Mouse (Mus musculus) v-Abl transformed pro-B cells (cell line): Measurements from ENCODE around the gene Nmbr.

Source experiments
- in situ Hi-C, 2 experiments: fragments of 400-800 bp; cut with MboI; formaldehyde crosslinking; loops; one replicate each; pipeline ENCODE4 v1.15.1; 2025; ENCODE audit not compliant: unreplicated experiment in 2 of 2

Nmbr gene

GRCm38 (mm10) chr10:14705072-14706066, at the start of gene Nmbr, which contains the start of gene Vta1:
Nmbr (plus strand) TSS chr10:14705591.
Vta1 (minus strand) TSS chr10:14705560.
- in situ Hi-C loops, result loop anchor here (10.0 to 25.0 kb wide), 4 partner anchors 251 to 1693 kb away; partner anchors contain the start of genes Adat2 (in 1 of the 2), Pex3 (in 1 of the 2) and Sf3b5 (in 1 of the 2)

DNA sequence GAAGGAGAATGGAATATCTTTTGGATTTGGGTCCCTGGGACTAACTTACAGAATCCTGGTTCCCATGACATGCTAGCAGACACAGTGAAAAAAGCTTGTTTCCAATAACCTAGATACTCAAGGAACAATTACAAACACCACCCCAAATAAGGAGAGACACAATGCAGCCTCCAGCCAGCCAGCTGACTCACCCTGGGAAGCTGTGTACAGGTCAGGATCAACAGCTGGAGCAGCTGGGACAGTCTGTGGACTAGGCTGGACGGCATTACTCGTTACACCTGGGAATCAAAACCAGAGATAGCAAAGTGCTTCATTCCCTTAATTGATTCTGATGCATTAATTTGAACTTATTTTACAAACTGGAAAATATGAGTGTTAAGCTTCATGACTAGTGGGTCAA, 44.5 kb upstream of the Nmbr start:
- in situ Hi-C loops, result loop anchor here in 1 of 2 experiments (25.0 kb wide), 1 partner anchor 1249 kb away; no protein-coding TSS in a partner anchor

- in situ Hi-C loops, result loop anchor here in 1 of 2 experiments (25.0 kb wide), 1 partner anchor 1254 kb away; no protein-coding TSS in a partner anchor
Measured at GRCm38 (mm10) chr10:14666147-14666546, 39.2 kb upstream of the Nmbr start.

DNA sequence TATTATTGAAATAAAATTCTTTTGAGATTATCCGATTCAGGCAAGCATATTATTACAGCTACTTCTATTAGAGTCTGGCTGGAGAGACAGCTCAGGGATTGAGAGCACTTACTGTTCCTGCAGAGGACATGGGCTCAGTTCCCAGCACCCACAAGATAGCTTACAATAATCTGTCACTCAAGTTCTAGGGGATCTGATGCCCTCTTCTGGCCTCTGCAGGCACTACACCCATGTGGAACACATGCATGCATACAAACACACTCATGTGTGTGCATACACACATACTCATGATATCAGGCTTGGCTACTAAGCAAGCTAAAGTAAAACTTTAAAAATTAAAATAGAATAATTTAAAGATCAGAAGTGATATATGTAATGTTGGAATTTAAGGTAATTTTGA, 19.7 kb upstream of the Nmbr start:
- in situ Hi-C loops, result loop anchor here (25.0 kb wide), 2 partner anchors 1148 to 1498 kb away; partner anchors contain the start of genes Ltv1 (in 1 of the 2) and Zc2hc1b (in 1 of the 2)

DNA sequence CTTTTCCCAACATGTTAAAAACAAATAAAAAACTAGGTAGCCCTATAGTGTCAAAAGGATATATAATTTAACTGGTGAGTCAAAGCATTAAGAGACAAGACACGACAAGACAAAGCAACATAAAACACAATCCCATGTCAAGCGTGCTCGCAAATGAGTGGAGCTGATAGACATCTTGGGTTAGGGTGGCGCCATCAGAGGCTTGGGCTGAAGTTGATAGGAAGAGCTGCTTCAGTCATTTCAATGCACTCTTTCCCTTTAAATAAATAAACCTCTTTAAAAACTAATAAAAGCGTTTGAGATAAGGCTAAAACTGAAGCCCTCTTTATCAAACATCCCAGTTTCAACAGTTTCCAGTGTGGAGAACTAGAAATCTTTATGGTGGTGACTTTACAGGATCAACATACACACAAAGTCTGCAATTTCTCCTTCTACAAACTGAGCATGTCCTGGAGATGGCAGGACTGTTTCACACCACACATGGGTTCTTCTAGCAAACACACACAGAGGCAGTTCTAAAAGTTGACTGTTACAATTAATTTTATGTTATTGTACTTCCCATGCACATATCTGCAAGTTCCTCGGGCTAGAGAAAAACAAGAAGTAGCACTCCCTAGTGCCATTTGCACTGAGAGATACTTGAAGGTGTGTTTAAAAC, 16.5 kb upstream of the Nmbr start:
- in situ Hi-C loops, result loop anchor here (25.0 kb wide), 2 partner anchors 1152 to 1502 kb away; partner anchors contain the start of genes Ltv1 (in 1 of the 2) and Zc2hc1b (in 1 of the 2)

- in situ Hi-C loops, result loop anchor here (25.0 kb wide), 2 partner anchors 1153 to 1503 kb away; partner anchors contain the start of genes Ltv1 (in 1 of the 2) and Zc2hc1b (in 1 of the 2)
Measured at GRCm38 (mm10) chr10:14690349-14690748, 15.0 kb upstream of the Nmbr start.

DNA sequence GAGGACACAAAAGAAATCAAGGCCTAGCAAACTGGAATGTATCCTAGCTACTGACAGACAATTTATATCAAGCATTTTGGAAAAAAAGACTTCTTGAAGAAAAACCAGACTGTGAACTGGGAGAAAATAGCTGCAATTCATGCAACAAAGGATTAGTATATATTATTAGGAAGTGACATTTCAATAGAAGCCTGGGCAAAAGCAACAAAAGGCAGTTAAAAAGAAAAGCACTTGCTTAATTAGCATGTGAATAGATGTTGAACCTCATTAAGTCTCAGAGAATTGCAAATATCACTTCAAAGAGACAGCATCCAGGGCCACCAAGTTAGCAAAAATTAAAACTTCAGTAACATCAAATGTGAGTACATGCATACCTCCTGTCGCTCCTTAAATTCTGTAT, 2.2 kb upstream of the Nmbr start:
- in situ Hi-C loops, result loop anchor here (5.0 to 25.0 kb wide), 5 partner anchors 248 to 1691 kb away; partner anchors contain the start of genes Adat2 (in 1 of the 2), Pex3 (in 1 of the 2) and Sf3b5 (in 1 of the 2)

DNA sequence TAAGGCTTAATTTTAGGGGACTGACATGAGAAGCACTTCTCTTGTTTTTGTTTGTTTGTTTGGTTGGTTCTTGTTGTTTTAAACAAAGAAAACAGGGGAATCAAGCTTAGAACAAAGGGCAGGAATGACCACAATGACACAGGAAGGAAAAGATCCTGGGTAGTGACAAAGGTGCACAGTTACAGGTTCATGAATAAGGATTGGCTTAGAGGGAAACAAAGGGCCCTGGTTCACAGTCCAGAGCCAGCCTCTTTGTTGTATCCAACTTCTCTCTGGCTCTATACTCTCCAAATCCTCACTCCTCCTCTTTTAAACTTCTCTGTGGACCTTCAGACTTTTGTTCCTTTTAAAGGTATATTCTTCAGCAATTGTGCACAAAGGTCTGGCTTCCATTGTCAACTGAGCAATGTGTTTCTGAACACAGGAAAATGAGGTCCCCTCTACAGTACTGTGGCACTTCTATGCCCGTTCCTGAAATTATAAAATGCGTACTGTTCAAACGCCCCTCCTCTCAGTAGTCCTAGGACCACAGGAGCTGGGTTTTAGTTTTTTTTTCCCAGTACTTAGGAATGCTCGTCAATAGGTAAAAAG, 1.5 kb upstream of the Nmbr start:
- in situ Hi-C loops, result loop anchor here (5.0 to 25.0 kb wide), 5 partner anchors 249 to 1692 kb away; partner anchors contain the start of genes Adat2 (in 1 of the 2), Pex3 (in 1 of the 2) and Sf3b5 (in 1 of the 2)

- in situ Hi-C loops, result loop anchor here in 1 of 2 experiments (25.0 kb wide), 2 partner anchors 1281 to 1706 kb away; partner anchors contain the start of gene Sf3b5
Measured at GRCm38 (mm10) chr10:14718114-14718513, 12.7 kb downstream of the Nmbr start, which contains the start of gene Gje1. Gje1 (minus strand) TSS chr10:14718214.

DNA sequence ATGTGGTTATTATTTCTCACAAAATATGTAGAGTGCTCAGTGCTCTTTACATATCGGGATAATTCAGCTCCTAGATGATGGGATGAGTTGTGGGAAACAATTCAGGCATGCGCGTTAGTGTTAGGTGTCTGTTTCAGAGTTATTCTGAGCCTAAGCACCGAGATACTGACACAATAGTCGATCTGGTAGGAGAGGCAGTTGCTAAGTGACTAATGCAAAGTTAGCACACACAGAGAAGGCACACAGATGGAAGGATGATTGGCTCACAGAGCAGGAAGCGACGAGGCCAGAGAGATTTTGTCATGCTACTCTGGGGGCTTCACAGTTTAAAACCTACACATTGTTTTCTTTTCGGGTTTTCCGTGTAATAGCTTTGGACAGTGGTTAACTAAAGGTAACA, 20.3 kb downstream of the Nmbr start:
- in situ Hi-C loops, result no loop called here

- in situ Hi-C loops, result no loop called here
Measured at GRCm38 (mm10) chr10:14734285-14734684, 28.9 kb downstream of the Nmbr start.

DNA sequence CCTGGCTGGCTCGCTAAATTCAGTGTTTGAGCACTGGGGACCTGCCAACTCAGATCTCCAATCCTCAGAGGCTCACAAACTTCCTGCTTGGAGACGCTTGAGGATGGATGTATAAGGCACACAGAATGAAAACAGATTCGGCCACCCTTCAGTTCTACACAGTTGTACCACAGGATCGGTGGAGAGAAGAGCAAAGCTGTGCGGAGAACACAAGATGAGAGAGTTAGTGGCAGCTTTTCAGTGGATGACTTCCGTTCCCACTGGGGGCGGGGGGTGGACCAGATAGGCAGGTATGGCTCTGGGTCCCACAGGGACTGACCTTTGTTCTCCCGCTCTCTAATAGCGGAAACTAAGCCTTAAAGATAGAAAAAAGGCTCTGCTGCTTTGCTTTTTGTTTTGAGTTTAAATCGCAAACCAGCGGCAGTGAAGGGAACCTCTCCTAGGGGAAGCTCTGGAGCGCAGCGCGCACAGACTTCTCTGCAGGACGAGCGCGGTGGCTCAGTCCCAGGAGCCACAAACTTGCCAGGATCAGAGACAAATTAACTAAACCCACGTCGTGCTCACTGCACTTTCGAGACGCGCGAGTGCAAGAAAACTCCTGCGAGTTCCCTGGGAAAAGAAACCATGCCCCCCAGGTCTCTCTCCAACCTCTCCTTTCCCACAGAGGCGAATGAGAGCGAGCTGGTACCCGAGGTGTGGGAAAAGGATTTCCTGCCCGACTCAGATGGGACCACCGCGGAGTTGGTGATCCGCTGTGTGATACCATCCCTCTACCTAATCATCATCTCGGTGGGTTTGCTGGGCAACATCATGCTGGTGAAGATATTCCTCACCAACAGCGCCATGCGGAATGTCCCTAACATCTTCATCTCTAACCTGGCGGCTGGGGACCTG, 54.5 kb downstream of the Nmbr start:
- in situ Hi-C loops, result no loop called here

DNA sequence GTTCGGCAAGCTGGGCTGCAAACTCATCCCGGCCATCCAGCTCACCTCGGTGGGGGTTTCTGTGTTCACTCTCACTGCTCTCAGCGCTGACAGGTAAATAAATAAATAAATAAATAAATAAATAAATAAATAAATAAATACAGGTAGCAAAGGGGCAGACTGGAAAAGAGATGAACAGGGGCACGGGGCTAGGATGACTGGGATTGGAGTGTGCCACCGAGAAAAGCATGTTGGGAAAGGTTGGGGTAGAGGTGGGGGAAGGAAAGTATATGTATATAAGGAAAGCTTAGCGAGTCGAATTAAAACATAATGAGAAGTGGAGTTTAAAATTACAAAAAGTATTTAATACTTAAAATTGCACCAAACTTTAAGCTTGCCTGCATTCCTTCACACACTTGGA, 55.2 kb downstream of the Nmbr start:
- in situ Hi-C loops, result no loop called here

GRCm38 (mm10) chr10:14770227-14770910, 65.0 kb downstream of the Nmbr start:
- in situ Hi-C loops, result no loop called here

GRCm38 (mm10) chr10:14774499-14774898, 69.1 kb downstream of the Nmbr start:
- in situ Hi-C loops, result no loop called here

DNA sequence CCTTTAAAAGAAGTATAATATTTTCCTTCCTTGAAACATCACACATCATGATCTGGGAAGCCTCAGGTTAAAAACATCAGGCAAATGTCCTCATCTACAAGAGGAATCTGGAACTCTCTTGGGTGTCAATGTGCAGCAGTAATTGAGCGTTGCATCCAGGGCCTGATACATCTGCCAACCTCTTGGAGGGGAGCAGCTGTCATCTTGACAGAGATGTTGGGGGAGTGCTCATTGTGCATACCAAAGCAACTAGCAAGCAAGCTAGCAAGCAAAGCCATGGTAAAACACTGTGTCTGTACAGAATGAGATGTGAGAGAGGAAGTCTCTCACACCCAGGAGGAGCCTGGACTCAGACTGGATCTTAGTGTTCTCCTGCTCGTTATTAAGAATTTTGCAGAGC, 84.6 kb downstream of the Nmbr start:
- in situ Hi-C loops, result no loop called here

- in situ Hi-C loops, result no loop called here
Measured at GRCm38 (mm10) chr10:14816970-14817369, 111.6 kb downstream of the Nmbr start.
